Mouse (Mus musculus) natural killer cell, adult 2 months (primary cell): ENCODE measurements around the gene Tas2r131.
"Not testable (repeated sequence)": the region's sequence is repeated elsewhere in the genome, so short reads cannot be mapped to it uniquely, and the experiment has no call there.

Source experiments
- DNase-seq, 2 experiments: peaks; one replicate each; pipeline ENCODE4 v3.0.0; 2022; ENCODE audit warnings: low spot score in 2 of 2

Tas2r131 gene

DNA sequence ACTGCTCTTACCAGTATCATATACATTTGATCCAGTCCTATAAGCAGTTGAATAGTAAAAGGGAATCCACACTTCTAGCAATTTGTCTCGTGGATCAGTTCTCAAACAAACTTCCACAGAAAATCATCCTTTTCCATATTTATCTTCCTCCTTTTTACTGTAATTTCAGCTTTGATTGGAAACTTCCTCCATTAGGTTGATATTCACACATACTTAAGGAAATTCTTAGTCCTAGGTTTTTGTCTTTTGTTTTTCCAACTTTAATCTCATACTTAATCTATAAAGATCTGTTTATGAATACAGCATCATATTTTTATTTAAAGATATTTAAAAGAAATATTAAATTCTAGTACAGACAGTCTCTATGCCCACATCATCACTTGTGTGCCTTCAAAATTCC is at the start of gene Tas2r131:
Gene Tas2r131, minus strand, starts transcription at position 101 of the 400 bp plus-strand sequence.
- DNase-seq = no peak

DNA sequence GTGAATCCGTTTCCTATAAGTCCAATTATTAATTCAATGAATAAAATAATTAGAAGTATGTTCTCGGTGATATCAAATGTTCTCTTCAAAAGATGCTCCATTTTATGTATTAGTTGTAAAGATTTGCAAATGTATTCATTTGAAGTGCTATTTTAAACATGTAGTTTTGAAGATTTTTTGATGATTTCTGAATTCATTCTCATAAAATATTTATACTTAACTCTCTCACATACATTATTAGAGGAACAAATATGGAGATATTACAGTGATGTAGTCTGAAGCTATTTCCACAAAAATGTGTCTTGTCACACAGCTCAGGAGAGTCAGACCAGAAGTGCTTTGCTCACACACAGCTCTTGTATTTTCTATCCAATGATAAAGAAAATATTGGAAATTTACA is 23.1 kb upstream of the Tas2r131 start, which contains the start of gene Tas2r109:
Gene Tas2r109, minus strand, starts transcription at position 101 of the 400 bp plus-strand sequence.
- DNase-seq = no peak

DNA sequence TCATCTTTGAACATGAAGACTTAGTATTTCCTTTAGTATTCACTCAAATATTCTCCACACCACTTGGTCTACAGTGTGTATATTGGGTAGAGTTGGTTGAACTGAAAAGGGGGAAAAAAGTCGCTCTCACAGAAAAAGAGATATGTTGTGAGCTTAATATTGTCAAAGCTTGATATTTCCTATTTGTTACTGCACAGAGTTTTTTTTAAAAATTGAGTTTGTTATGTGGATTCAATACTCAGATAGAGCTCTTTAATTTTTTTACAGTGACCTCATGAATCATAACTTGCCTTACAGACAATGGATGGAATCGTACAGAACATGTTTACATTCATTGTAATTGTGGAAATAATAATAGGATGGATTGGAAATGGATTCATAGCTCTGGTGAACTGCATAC is 6.9 kb downstream of the Tas2r131 start, which contains the start of gene Tas2r129:
Gene Tas2r129, plus strand, starts transcription at position 301 of the 400 bp plus-strand sequence.
- DNase-seq = no peak

DNA sequence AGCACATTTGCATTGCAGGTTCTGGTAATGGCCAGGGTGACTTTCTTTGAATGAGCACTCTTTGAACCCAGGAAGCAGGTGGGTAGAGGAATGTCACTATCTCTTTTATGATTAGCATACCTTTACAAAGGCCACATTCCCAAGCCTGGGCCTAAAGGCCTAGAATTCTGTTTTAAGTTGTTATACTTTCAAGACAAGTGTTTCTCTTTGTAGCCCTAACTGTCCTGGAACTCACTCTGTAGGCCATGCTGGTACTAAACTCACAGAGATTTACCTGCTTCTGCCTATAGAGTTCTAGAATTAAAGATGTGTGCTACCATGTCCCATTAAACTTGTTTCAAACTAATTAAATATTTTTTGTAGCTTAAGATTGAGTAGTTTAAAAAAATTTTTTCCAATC is 16.3 kb downstream of the Tas2r131 start:
- not testable (repeated sequence) for DNase-seq

DNA sequence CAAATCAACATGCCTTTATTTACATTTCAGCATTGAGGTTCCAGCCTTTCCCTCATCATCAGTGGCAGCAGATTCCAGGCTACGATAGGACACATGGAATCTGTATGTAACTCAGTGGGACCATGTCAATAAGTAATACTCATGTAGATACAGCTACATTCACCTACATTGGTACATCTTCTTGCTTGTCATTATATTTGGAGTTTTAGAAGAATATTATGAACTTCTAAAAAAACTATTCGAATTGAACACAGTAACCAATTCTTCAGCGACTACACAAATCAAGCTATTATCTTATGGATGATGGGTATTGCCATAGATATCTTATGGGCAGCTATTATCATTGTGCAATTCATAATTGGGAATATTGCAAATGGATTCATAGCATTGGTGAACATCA is 48.4 kb downstream of the Tas2r131 start, which contains the start of gene Tas2r125:
Gene Tas2r125, plus strand, starts transcription at position 301 of the 400 bp plus-strand sequence.
- DNase-seq = no peak
